Mouse (Mus musculus) c-Kit-positive CD71-positive TER-119-negative erythroid progenitor cells, embryonic 14.5 days (primary cell): ENCODE results near the gene Rims1.
A peak's percentile ranks its signal among the peaks of the same experiment; 100 is the strongest.

Experiments
- DNase-seq: peaks from one replicate; pipeline ENCODE4 v3.0.0-alpha.2; 2013; ENCODE audit warnings: low read depth

Gene Rims1

GRCm38 (mm10) chr1:22338914-22339313 lies 466.9 kb downstream of the Rims1 start:
- no peak for DNase-seq

- no peak for DNase-seq
These were observed 484.7 kb downstream of the Rims1 start for GRCm38 (mm10) chr1:22320941-22321676.

GRCm38 (mm10) chr1:22315537-22315936 lies 490.3 kb downstream of the Rims1 start:
- DNase-seq, result no peak

GRCm38 (mm10) chr1:22311471-22311870 lies 494.3 kb downstream of the Rims1 start:
- no peak for DNase-seq

DNA sequence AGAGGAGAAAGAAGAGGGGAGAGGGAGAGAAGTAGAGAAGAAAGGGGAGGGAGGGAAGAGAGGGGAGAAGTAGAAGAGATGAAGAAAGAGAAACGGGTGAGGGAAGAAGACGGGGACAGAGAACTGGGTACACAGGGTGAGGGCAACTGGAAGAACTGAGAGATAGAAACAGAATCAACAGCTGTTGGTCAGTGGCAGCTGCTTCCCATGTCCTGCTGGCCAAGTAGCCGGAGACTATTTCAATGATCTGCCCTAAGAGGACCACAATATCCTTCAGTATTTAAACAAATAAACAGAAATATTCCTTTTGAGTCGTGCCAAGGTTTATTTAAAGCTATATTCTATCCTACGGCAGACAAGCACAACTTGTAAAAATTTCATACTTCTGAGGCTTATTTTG lies 499.3 kb downstream of the Rims1 start:
- DNase-seq, result no peak

DNA sequence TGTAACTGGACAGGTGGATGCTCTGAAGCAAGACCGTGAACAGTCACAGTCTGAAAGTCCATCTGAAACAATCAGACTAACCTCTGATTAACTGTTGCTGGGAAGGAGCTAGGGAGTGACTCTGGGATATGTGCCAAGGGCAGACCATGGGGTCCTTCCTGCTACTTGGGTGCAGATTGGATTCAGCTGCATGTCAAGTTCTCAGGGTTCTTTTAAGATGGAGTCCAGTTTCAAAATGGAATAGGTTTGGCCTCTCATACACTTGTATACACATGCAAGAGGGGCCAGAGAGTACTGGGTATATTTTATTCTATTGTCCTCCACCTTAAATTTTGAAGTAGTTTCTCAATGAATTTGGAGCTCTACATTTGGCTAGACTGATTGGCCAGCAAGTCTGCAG lies 499.9 kb downstream of the Rims1 start:
- DNase-seq, result no peak

DNA sequence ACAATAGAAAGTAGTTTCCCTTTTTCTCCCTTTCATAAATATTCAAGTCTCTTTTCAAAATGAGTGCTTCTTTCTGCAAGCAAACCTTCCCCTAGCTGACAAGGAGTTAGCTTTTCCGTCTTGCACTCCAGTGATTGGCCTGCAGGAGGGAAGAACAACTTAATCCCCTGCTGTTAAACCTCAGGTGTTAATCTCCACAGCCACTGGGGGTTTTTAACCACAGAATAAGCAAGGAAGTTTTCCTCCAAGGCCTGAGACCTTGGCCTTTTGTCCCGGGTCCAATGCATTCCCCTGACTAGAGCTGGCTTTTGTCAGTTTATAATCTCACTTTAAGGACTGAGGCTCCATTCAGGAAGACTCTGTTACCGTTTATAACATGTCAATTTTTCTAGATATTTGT lies 511.8 kb downstream of the Rims1 start:
- DNase-seq, result no peak

GRCm38 (mm10) chr1:22293310-22293709 lies 512.5 kb downstream of the Rims1 start:
- no peak for DNase-seq

GRCm38 (mm10) chr1:22286807-22287206 lies 519.0 kb downstream of the Rims1 start:
- no peak for DNase-seq

DNA sequence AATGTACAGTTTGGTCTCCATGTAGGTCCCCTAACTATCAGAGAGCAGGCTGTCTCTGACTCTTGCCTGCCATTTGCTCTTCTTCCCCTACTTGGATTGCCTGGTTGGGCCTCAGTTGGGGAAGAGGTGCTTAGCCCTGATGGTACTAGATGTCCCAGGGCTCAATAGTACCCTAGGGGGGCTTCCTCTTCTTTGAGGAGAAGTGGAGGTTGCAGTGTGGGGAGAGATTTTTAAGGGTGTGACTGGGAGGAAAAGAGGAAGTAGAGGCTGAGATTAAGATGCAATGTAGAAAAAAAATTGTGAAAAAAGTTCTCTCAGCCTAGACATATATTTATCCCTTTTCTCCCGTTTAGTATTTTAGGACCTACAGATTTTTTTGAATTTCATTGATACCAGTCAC lies 525.8 kb downstream of the Rims1 start:
- no peak for DNase-seq

- no peak for DNase-seq
These were observed 531.7 kb downstream of the Rims1 start for GRCm38 (mm10) chr1:22274081-22274480.

GRCm38 (mm10) chr1:22270131-22270530 lies 535.7 kb downstream of the Rims1 start:
- DNase-seq, result no peak

GRCm38 (mm10) chr1:22268581-22269359 lies 537.0 kb downstream of the Rims1 start:
- peak; percentile 25 for DNase-seq

- no peak for DNase-seq
These were observed 539.3 kb downstream of the Rims1 start for GRCm38 (mm10) chr1:22266491-22266890.

DNA sequence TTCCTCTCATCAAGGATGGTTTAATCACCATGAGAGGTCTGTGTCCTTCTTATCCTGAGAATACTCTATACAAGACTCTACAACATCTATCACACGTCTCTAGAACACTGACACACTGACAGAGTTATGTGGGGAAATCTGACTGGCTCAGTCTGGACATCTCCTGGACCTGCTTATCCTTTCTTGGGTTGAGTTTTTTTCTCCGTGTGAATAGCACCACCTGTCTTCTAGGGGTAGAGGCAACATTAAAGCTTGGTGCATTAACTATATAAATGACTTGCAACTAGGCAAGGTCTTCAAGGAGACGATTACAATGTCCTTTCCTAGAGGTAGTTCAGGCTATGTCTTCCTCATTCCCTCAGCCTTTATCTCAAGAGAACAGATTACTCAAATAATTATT lies 540.3 kb downstream of the Rims1 start:
- DNase-seq, result no peak

DNA sequence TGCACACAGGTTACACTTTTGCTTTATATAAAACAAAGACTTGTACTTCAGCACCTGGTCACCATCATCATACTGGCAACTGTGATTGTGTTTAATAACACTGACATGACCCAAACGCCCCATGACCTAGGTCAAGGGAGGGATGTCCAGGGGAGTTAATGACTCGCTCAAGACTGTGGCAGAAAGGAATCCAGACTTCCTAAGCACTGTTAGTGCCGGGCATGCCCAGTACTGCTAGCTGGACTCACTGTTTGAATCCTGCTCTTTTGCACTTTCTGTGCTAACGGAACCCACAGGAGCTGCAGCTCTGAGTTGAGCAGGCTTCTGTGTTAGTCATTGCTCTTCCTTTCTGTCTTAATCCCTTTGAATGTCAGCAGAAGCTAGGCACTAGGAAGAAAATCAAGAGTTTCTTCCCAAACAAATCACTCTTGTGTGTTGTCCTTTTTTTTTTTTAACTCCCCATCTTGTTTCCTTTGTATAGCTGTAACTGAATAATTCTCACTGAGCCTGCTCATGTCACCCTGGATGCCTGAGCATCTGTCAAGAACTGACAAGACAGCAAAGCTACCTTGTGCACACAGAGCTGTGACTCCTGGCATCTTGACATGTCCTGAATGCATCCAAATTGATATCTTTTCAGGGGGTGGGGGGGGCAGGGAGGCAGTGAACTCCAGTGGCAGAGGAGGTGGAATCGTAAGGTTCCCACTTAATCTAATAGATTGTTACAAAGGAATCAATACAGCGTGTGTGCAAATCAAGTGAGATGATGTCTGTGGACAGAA lies 543.4 kb downstream of the Rims1 start:
- DNase-seq, result no peak

DNA sequence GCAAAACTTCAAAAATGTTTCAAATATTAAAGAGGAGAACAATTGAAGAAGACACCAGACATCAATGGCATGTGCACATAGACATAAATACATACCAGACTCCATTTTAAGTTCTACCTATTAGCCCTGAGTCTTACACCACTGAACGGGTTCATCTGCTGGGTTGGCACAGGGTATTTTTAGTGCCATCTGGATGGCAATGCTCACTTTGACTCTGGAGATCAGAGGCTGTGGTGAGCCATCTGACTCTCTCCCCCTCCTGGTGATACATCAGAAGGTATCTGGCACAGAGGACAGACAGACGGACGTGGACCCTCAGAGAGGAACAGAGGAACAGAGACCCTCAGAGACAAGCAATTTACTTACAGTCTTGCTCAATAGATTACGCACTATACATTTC lies 544.1 kb downstream of the Rims1 start:
- no peak for DNase-seq

DNA sequence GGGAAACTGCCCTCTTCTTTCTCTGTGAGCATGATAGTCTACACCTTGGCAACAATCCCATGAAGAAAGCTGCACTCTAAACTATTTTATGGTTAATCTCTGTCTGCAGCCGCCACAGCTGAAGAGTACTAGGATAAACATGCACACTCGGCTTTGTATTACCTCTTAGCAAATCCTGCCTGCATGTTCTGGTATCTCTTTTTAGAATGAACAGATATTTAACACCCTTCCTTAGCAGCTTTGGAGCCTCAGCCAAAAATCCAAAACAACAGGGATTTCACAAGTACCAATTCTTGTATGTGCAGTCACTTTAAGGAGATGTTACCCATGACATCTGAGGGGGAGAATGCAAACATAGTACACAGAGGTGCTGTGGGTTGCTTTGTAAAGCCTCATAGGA lies 545.5 kb downstream of the Rims1 start:
- DNase-seq, result no peak

GRCm38 (mm10) chr1:22258356-22258755 lies 547.4 kb downstream of the Rims1 start:
- DNase-seq, result no peak

GRCm38 (mm10) chr1:22254278-22254677 lies 551.5 kb downstream of the Rims1 start:
- DNase-seq, result no peak

DNA sequence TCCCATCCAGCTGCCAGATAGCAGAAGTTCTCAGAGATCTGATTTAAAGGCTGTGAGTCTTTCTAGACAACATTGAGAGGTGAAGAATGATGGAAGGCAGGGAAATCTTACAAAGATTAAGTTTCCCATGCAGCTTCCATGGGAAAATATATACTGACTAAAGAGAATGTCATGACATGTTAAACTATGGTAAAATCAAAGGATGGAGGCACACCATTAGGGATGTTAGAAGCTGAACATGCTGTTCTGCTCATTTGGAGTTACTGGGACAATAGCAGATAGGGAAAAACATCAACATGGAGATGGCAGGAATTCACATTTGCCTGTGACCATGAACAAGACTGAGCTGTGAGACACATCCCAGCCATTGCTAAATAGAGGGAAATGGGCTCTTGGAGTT lies 552.9 kb downstream of the Rims1 start:
- no peak for DNase-seq

DNA sequence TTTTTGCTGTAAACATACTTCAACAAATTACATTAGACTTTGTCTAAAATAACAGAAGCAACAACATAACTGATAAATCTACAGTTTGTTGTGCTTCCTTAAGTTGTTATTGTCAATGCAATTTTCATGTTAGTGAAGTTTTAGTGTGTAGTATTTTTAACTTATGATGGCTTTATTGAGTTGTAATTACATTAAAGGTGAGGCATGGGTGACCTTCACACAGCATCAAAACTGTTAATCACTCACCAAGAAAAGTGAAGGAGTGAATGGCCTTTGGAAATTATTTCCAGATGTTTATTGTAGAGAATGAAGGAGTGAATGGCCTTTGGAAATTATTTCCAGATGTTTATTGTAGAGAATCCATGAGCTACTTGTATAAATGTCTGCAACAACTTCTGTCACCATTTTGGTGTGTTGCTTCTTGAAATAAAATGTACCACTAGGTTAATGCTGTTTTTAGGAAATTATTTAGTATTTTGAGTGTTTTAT lies 556.9 kb downstream of the Rims1 start:
- DNase-seq, result no peak

- DNase-seq, result no peak
These were observed 560.0 kb downstream of the Rims1 start for GRCm38 (mm10) chr1:22245748-22246147.
